Mouse (Mus musculus) gastrocnemius, postnatal 25 days (tissue): Measurements from ENCODE around the gene Gm3488. TPM values are rescaled to one million over a fixed set of nuclear protein-coding genes. Genes with fewer than 3 reads are reported as not detected.
"Not testable (repeated sequence)": the region's sequence is repeated elsewhere in the genome, so short reads cannot be mapped to it uniquely, and the experiment has no call there.

Experiments used
- DNase-seq: peaks from one replicate; pipeline ENCODE4 v3.0.0; 2022
- long read RNA-seq, 2 experiments: library from polyadenylated mRNA; stranded (forward); transcript quantifications; one replicate each; pipeline ENCODE4 v2.0.0; 2021
- total RNA-seq, 2 experiments: library from RNA; stranded (reverse); gene quantifications; 1 replicate in 1 of 2; 2 replicates in 1 of 2; pipeline ENCODE4 v1.2.3; 2021

Gm3488 gene
- total RNA-seq = under 1 TPM in 1 of 2 experiments, not detected in 1; 0.15 TPM
- long read RNA-seq, experiment 1 = 0 reads
- long read RNA-seq, experiment 2 = 0 reads

DNA sequence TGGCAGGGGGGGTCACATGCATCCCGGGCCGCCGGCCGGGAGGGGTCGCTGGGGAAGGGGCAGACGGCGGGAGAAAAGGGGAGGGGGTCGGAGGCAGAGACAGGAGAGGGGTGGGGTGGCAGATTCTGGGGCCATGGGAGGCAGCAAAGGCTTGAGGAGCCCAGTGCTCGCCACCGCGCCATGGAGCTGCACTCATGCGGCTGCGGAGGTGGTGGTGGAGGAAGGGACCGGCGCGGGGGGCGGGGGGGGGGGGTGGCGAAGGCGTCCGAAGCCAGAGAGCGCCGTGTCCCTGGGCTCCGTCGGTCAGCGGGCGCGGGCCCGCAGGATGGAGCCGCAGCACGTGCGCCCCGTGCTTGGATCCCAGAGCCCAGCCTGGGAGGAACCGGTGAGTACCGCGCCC, at the start of gene Gm3488:
Gm3488 (plus strand) TSS at position 301 of the 400 bp plus-strand sequence.
- DNase-seq = not testable (repeated sequence)

DNA sequence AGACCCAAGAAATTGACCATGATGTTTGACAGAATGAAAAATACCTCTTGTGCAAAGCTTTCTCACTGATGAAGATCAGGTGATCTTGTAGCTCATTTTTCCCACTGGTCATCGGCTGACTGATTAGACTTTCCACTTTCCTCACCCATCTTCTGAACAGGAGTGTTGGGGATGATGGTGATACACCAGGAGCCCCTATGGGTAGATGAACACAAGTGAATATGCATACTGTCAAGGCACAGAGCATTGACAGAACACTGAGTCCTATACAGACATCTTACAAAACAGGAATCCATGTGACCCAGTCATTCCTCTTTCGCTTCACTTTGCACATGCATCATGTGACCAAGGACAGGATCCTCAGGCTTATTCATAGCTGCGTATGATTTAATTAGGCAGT, 46.1 kb upstream of the Gm3488 start, which contains the start of gene Gm3194:
Gm3194 (minus strand) TSS at position 101 of the 400 bp plus-strand sequence.
- DNase-seq = not testable (repeated sequence)

DNA sequence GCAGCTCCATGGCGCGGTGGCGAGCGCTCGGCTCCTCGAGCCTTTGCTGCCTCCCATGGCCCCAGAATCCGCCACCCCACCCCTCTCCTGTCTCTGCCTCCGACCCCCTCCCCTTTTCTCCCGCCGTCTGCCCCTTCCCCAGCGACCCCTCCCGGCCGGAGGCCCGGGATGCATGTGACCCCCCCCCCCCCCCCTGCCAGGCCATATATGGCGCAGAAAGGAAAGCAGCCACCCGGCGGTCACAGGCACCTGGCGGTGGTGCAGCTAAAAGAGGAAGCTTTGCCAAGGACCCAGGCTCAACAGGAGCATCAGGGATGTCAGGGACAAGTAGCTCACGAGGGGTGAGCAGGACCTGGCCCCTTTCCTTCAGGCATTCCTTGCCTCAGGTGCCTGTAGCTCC, 41.0 kb upstream of the Gm3488 start:
- DNase-seq = not testable (repeated sequence)

DNA sequence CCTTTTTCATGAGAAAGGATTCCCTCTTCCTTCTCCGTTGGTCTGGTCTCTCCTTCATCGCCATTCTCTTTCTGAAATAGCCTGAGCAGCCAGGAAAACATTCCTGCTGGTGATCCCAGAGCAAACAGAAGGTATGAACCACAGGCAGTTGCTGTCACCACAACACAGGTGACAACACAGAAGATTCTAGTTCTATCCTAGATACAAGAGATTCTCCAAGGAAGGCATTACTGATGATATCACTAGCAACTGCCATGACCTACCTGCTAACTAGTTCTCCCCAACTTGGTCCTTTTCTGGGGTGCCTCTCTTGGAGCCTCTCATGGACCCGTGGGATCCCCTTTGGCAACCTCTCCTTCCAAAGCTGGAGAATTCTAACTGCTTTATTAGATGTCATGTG, 23.7 kb upstream of the Gm3488 start, which contains the start of gene Gm8246:
Gm8246 (minus strand) TSS at position 101 of the 400 bp plus-strand sequence.
- not testable (repeated sequence) for DNase-seq

- not testable (repeated sequence) for DNase-seq
Measured at GRCm38 (mm10) chr14:5483907-5484306, 17.6 kb upstream of the Gm3488 start, which contains the start of gene Gm3187. Gene Gm3187, plus strand, starts transcription at chr14:5484207.

GRCm38 (mm10) chr14:5538196-5538595, 36.7 kb downstream of the Gm3488 start, which contains the start of gene Gm3532:
Gene Gm3532, plus strand, starts transcription at chr14:5538496.
- not testable (repeated sequence) for DNase-seq

Other genes with a start within 250 kb of the Gm3488 start
- not detected for gene Gm3526, start 241.1 kb upstream of the Gm3488 start, total RNA-seq
- not detected for gene Gm3542, start 166.7 kb upstream of the Gm3488 start, total RNA-seq
- gene Gm3500, start 112.6 kb upstream of the Gm3488 start, total RNA-seq = not detected
- gene Gm3194, start 46.2 kb upstream of the Gm3488 start, total RNA-seq = under 1 TPM; 0.33 to 0.40 TPM
- not detected for gene Gm8246, start 23.8 kb upstream of the Gm3488 start, total RNA-seq
- gene Gm3187, start 17.5 kb upstream of the Gm3488 start, total RNA-seq = not detected
- gene Gm3532, start 36.8 kb downstream of the Gm3488 start, total RNA-seq = not detected
- not detected for gene Gm8265, start 131.4 kb downstream of the Gm3488 start, total RNA-seq
- not detected for gene Gm9603, start 185.8 kb downstream of the Gm3488 start, total RNA-seq
- gene Gm3373, start 239.9 kb downstream of the Gm3488 start, total RNA-seq = not detected